Mouse (Mus musculus) forebrain, embryonic 15.5 days (tissue): ENCODE data around the gene Patl2. TPM values are rescaled to one million over a fixed set of nuclear protein-coding genes. Genes with fewer than 3 reads are reported as not detected.
"Not testable (repeated sequence)": the region's sequence is repeated elsewhere in the genome, so short reads cannot be mapped to it uniquely, and the experiment has no call there.

Experiments
- ATAC-seq: fragments of 200-750 bp; cut with Nextera tagmentation; replicated peaks from 2 replicates; pipeline ENCODE4 v1.8.0; 2017; ENCODE audit warnings: mild to moderate bottlenecking, moderate TSS enrichment, moderate library complexity
- H3K27ac ChIP-seq: fragments of 300-500 bp; sonication (generic); replicated peaks from 2 replicates; pipeline ENCODE4 v1.5.1; 2015; ENCODE audit warnings: mild to moderate bottlenecking, inconsistent platforms
- H3K27me3 ChIP-seq: fragments of 300-500 bp; sonication (generic); 2 replicates; pipeline ENCODE4 v1.6.1; 2015; ENCODE audit warnings: inconsistent platforms
- H3K36me3 ChIP-seq: fragments of 300-500 bp; sonication (generic); 2 replicates; pipeline ENCODE4 v1.6.1; 2015; ENCODE audit warnings: mild to moderate bottlenecking, inconsistent platforms
- H3K4me1 ChIP-seq: fragments of 300-500 bp; sonication (generic); 2 replicates; pipeline ENCODE4 v1.6.1; 2015; ENCODE audit warnings: inconsistent platforms
- H3K4me2 ChIP-seq: fragments of 300-500 bp; sonication (generic); replicated peaks from 2 replicates; pipeline ENCODE4 v1.6.1; 2015; ENCODE audit warnings: mild to moderate bottlenecking, inconsistent platforms
- H3K4me3 ChIP-seq: fragments of 300-500 bp; sonication (generic); 2 replicates; pipeline ENCODE4 v1.5.1; 2015; ENCODE audit warnings: mild to moderate bottlenecking, inconsistent platforms
- H3K9ac ChIP-seq: fragments of 300-500 bp; sonication (generic); replicated peaks from 2 replicates; pipeline ENCODE4 v1.6.1; 2015; ENCODE audit warnings: mild to moderate bottlenecking, inconsistent platforms
- H3K9me3 ChIP-seq: fragments of 300-500 bp; sonication (generic); 2 replicates; pipeline ENCODE4 v1.6.1; 2016; ENCODE audit warnings: inconsistent platforms
- WGBS: fragments of 180-500 bp; shearing (Covaris S2); methylation state at CpG from one replicate; pipeline ENCODE4 v1.1.7; 2015; ENCODE audit warnings: mixed read lengths; 5-methylcytosine and 5-hydroxymethylcytosine counted together
- polyA plus RNA-seq: library from polyadenylated mRNA; unstranded; fragments of >200 nt; fragmentation: Nextera tagmentation; extraction: Ambion mirVana; gene quantifications from 2 replicates; pipeline ENCODE4 v1.2.1, GENCODE M21; 2015

The Patl2 gene
- polyA plus RNA-seq, 1 experiment from 2014 or later = not detected

GRCm38 (mm10) chr2:122217075-122217474 lies 31.1 kb upstream of the Patl2 start:
- H3K36me3 ChIP-seq, ATAC-seq, H3K4me3 ChIP-seq, H3K27ac ChIP-seq, H3K4me2 ChIP-seq, H3K9me3 ChIP-seq, H3K4me1 ChIP-seq, H3K9ac ChIP-seq, H3K27me3 ChIP-seq: not testable (repeated sequence)
- 93% methylated on average over 4 of the region's 4 CpGs for WGBS

GRCm38 (mm10) chr2:122210534-122211228 lies 24.7 kb upstream of the Patl2 start:
- Histone ChIP-seq H3K9me3 (no peaks in the 10 kb centered on the region), H3K27ac (no peak overlapping the region), H3K9ac (no peak overlapping the region), H3K4me2 (no peak overlapping the region), H3K27me3 (no peaks in the 10 kb centered on the region), H3K4me3 (no peak overlapping the region), H3K4me1 (no peaks in the 10 kb centered on the region), H3K36me3 (no peaks in the 10 kb centered on the region)
- 59% methylated on average over 3 of the region's 3 CpGs for WGBS
- no peak for ATAC-seq

DNA sequence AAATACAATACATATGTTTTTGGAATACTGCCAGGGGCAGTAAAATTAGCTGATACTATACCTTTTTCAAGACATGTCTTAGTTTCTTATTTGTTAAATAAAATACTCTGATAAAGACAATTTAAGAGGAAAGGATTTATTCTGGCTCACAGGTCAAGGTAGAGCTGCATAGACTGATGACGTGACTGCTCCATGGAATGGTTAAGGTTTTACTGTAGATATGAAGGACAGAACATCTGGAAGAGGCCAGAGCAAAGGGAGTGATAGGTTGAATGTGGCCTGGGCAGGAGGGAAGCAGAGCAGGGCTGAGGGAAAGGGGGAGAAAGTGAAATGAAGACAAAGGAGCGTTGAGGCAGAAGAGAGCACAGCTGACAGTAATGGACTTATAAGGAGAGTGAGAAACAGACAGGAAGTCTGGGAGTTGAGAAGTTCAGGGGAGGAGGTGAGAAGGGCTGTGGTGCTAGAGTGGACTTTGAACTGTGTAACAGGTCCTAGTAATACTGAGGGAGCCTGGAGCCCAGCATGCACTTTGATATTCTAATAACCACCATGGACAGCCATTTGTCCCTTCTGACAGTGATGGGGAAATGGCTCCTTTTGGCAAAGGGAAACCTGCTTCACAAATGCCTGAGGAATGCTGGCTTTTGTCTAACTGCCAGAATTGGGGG lies 20.6 kb upstream of the Patl2 start:
- H3K27me3 ChIP-seq = no peaks in the 10 kb centered on the region
- H3K4me1 ChIP-seq = no peaks in the 10 kb centered on the region
- H3K36me3 ChIP-seq = no peaks in the 10 kb centered on the region
- H3K4me2 ChIP-seq = no peak overlapping the region
- H3K9me3 ChIP-seq = no peaks in the 10 kb centered on the region
- WGBS = 80% methylated on average over 2 of the region's 2 CpGs
- no peak overlapping the region for H3K4me3 ChIP-seq
- ATAC-seq = no peak
- H3K27ac ChIP-seq = no peak overlapping the region
- H3K9ac ChIP-seq = no peak overlapping the region

DNA sequence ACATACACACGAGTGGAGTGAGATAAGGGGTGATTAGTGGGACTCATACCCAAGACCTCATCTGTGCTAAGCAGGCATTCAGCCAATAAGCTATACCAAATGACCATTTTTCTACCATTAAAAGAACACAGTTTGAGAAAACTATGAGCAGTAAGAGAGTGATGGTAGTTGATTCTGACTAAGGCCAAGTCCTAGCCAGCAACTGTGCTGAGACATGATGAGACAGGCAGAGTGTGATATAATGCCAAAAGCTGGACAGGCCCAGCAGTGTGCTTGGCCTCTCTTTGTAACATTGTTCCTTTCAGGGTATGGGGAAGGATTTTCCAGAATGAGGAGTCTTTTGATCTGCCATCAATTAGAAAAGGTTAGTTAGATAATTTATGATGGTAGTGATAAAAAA lies 15.5 kb upstream of the Patl2 start:
- no peak overlapping the region for H3K4me2 ChIP-seq
- H3K27ac ChIP-seq = no peak overlapping the region
- 84% methylated on average over 1 of the region's 1 CpGs for WGBS
- no peaks in the 10 kb centered on the region for H3K27me3 ChIP-seq
- ATAC-seq = no peak
- H3K4me3 ChIP-seq = no peak overlapping the region
- H3K4me1 ChIP-seq = no peaks in the 10 kb centered on the region
- no peaks in the 10 kb centered on the region for H3K9me3 ChIP-seq
- H3K36me3 ChIP-seq = no peaks in the 10 kb centered on the region
- no peak overlapping the region for H3K9ac ChIP-seq

GRCm38 (mm10) chr2:122194509-122194929 lies 8.5 kb upstream of the Patl2 start:
- no peak overlapping the region for H3K4me3 ChIP-seq
- no peaks in the 10 kb centered on the region for H3K4me1 ChIP-seq
- H3K27ac ChIP-seq = no peak overlapping the region
- H3K4me2 ChIP-seq = no peak overlapping the region
- H3K9ac ChIP-seq = no peak overlapping the region
- no peaks in the 10 kb centered on the region for H3K36me3 ChIP-seq
- 66% methylated on average over 1 of the region's 1 CpGs for WGBS
- ATAC-seq = peak; percentile 77; the same call in 1 of the 2 replicates
- no peaks in the 10 kb centered on the region for H3K27me3 ChIP-seq
- no peaks in the 10 kb centered on the region for H3K9me3 ChIP-seq

GRCm38 (mm10) chr2:122191849-122192248 lies 5.9 kb upstream of the Patl2 start:
- no peak overlapping the region for H3K27ac ChIP-seq
- H3K4me2 ChIP-seq = no peak overlapping the region
- no peak overlapping the region for H3K4me3 ChIP-seq
- H3K9ac ChIP-seq = no peak overlapping the region
- no peaks in the 10 kb centered on the region for H3K9me3 ChIP-seq
- no peaks in the 10 kb centered on the region for H3K27me3 ChIP-seq
- no peaks in the 10 kb centered on the region for H3K36me3 ChIP-seq
- ATAC-seq = no peak
- 86% methylated on average over 3 of the region's 3 CpGs for WGBS
- H3K4me1 ChIP-seq = no peaks in the 10 kb centered on the region

DNA sequence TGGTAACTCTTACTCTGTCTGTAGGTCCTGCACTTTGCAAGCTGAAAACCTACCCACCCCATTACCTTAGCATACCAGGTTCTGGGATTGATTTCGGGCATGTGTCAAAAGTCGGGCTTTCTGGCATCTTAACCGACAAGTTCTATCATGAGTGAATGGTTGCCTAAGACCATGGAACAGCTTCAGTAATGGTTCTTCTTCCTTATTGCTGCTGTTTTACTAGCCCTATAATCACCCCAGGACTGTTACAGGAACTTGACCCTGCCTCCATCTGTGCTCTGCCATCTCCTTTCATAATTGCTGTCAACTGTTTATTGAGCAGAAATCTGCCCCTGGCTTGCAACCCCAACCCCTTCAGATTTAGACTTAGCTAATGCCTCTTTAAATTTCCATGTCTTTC lies 762 bp upstream of the Patl2 start:
- Histone ChIP-seq H3K4me1 (no peaks in the 10 kb centered on the region), H3K9me3 (no peaks in the 10 kb centered on the region), H3K4me3 (no peak overlapping the region), H3K9ac (no peak overlapping the region), H3K27ac (no peak overlapping the region), H3K4me2 (no peak overlapping the region), H3K36me3 (no peaks in the 10 kb centered on the region), H3K27me3 (no peaks in the 10 kb centered on the region)
- ATAC-seq = no peak
- 97% methylated on average over 3 of the region's 3 CpGs for WGBS

GRCm38 (mm10) chr2:122185086-122185485 lies 903 bp downstream of the Patl2 start:
- no peak overlapping the region for H3K4me3 ChIP-seq
- no peaks in the 10 kb centered on the region for H3K36me3 ChIP-seq
- H3K4me1 ChIP-seq = no peaks in the 10 kb centered on the region
- no peak for ATAC-seq
- H3K9me3 ChIP-seq = no peaks in the 10 kb centered on the region
- WGBS = 90% methylated on average over 4 of the region's 4 CpGs
- no peaks in the 10 kb centered on the region for H3K27me3 ChIP-seq
- no peak overlapping the region for H3K27ac ChIP-seq
- H3K4me2 ChIP-seq = no peak overlapping the region
- no peak overlapping the region for H3K9ac ChIP-seq

GRCm38 (mm10) chr2:122180051-122180822 lies 5.8 kb downstream of the Patl2 start:
- H3K4me1 ChIP-seq = no peaks in the 10 kb centered on the region
- no peaks in the 10 kb centered on the region for H3K9me3 ChIP-seq
- no peak overlapping the region for H3K27ac ChIP-seq
- H3K27me3 ChIP-seq = no peaks in the 10 kb centered on the region
- ATAC-seq = no peak
- H3K36me3 ChIP-seq = no peaks in the 10 kb centered on the region
- 78% methylated on average over 8 of the region's 8 CpGs for WGBS
- H3K9ac ChIP-seq = no peak overlapping the region
- H3K4me2 ChIP-seq = no peak overlapping the region
- H3K4me3 ChIP-seq = no peak overlapping the region

GRCm38 (mm10) chr2:122172188-122172587 lies 13.8 kb downstream of the Patl2 start:
- Histone ChIP-seq H3K27me3 (no peaks in the 10 kb centered on the region), H3K9me3 (no peaks in the 10 kb centered on the region), H3K36me3 (no peaks in the 10 kb centered on the region), H3K9ac (no peak overlapping the region), H3K4me1 (no peaks in the 10 kb centered on the region), H3K27ac (no peak overlapping the region), H3K4me2 (no peak overlapping the region), H3K4me3 (no peak overlapping the region)
- no peak for ATAC-seq
- WGBS = 98% methylated on average over 2 of the region's 2 CpGs

GRCm38 (mm10) chr2:122171292-122171691 lies 14.7 kb downstream of the Patl2 start:
- no peak for ATAC-seq

GRCm38 (mm10) chr2:122164293-122164692 lies 21.7 kb downstream of the Patl2 start:
- Histone ChIP-seq H3K4me2 (no peak overlapping the region), H3K9me3 (no peaks in the 10 kb centered on the region), H3K9ac (no peak overlapping the region), H3K36me3 (no peaks in the 10 kb centered on the region), H3K4me1 (no peaks in the 10 kb centered on the region), H3K4me3 (no peak overlapping the region), H3K27ac (no peak overlapping the region), H3K27me3 (no peaks in the 10 kb centered on the region)
- WGBS = 83% methylated on average over 11 of the region's 11 CpGs
- ATAC-seq = no peak

More at GRCm38 (mm10) chr2:122171292-122171691, 14.7 kb downstream of the Patl2 start:
- 90% methylated on average over 6 of the region's 6 CpGs for WGBS
- no peak overlapping the region for H3K9ac ChIP-seq
- H3K4me3 ChIP-seq = no peak overlapping the region
- no peaks in the 10 kb centered on the region for H3K36me3 ChIP-seq
- H3K9me3 ChIP-seq = no peaks in the 10 kb centered on the region
- H3K4me1 ChIP-seq = no peaks in the 10 kb centered on the region
- no peak overlapping the region for H3K4me2 ChIP-seq
- H3K27ac ChIP-seq = no peak overlapping the region
- H3K27me3 ChIP-seq = no peaks in the 10 kb centered on the region
